Mouse (Mus musculus): ENCODE results near the gene Peak1.

Gene Peak1

GRCm38 (mm10) chr9:56415393-56415792 is 2.5 kb downstream of the Peak1 start:
- DNase-seq, result no peak

GRCm38 (mm10) chr9:56414322-56414721 is 3.5 kb downstream of the Peak1 start:
- DNase-seq, result no peak

GRCm38 (mm10) chr9:56412716-56413115 is 5.2 kb downstream of the Peak1 start:
- no peak for DNase-seq

GRCm38 (mm10) chr9:56409928-56410327 is 7.9 kb downstream of the Peak1 start:
- DNase-seq, result no peak

- no peak for DNase-seq
These were observed 13.2 kb downstream of the Peak1 start for GRCm38 (mm10) chr9:56404619-56405018.

GRCm38 (mm10) chr9:56396306-56396705 is 21.6 kb downstream of the Peak1 start:
- DNase-seq, result no peak

- no peak for DNase-seq
These were observed 25.0 kb downstream of the Peak1 start for GRCm38 (mm10) chr9:56392857-56393256.

- DNase-seq, result no peak
These were observed 35.1 kb downstream of the Peak1 start for GRCm38 (mm10) chr9:56382786-56383185.

GRCm38 (mm10) chr9:56374401-56374800 is 43.5 kb downstream of the Peak1 start:
- no peak for DNase-seq

GRCm38 (mm10) chr9:56370710-56371109 is 47.2 kb downstream of the Peak1 start:
- no peak for DNase-seq

- DNase-seq, result no peak
These were observed 49.1 kb downstream of the Peak1 start for GRCm38 (mm10) chr9:56368814-56369213.

GRCm38 (mm10) chr9:56363306-56363705 is 54.6 kb downstream of the Peak1 start:
- DNase-seq, result no peak

- DNase-seq, result no peak
These were observed 58.6 kb downstream of the Peak1 start for GRCm38 (mm10) chr9:56359261-56359660.

- DNase-seq, result peak; percentile 31
These were observed 62.7 kb downstream of the Peak1 start for GRCm38 (mm10) chr9:56355186-56355585.

GRCm38 (mm10) chr9:56346321-56346720 is 71.5 kb downstream of the Peak1 start:
- no peak for DNase-seq

GRCm38 (mm10) chr9:56339426-56340195 is 78.3 kb downstream of the Peak1 start:
- no peak for DNase-seq

GRCm38 (mm10) chr9:56334363-56334762 is 83.5 kb downstream of the Peak1 start:
- DNase-seq, result no peak

GRCm38 (mm10) chr9:56332774-56333173 is 85.1 kb downstream of the Peak1 start:
- no peak for DNase-seq

GRCm38 (mm10) chr9:56326511-56327005 is 91.3 kb downstream of the Peak1 start:
- no peak for DNase-seq

- DNase-seq, result no peak
These were observed 92.1 kb downstream of the Peak1 start for GRCm38 (mm10) chr9:56325725-56326124.

- peak; percentile 14 for DNase-seq
These were observed 93.1 kb downstream of the Peak1 start for GRCm38 (mm10) chr9:56324576-56325355.

- no peak for DNase-seq
These were observed 96.6 kb downstream of the Peak1 start for GRCm38 (mm10) chr9:56321291-56321690.

GRCm38 (mm10) chr9:56314326-56314725 is 103.5 kb downstream of the Peak1 start:
- DNase-seq, result no peak

GRCm38 (mm10) chr9:56309079-56309478 is 108.8 kb downstream of the Peak1 start:
- no peak for DNase-seq

Data from lung, postnatal 10 days (tissue).